Mouse (Mus musculus): Measurements from ENCODE around the gene Grm4. TPM values are rescaled to one million over a fixed set of nuclear protein-coding genes. Genes with fewer than 3 reads are reported as not detected.

Gene Grm4
- not detected in 2 replicates for polyA plus RNA-seq (2012)

- no peak for TF ChIP-seq GATA1 (IDR thresholded peaks at IDR 0.05; ENCODE audit: low read length)
Observed at GRCm38 (mm10) chr17:27521303-27521702, at the start of gene Grm4. Gene Grm4, minus strand, starts transcription at chr17:27521403.

GRCm38 (mm10) chr17:27568228-27568627 lies 47.0 kb upstream of the Grm4 start:
- no peak for TF ChIP-seq GATA1 (IDR thresholded peaks at IDR 0.05; ENCODE audit: low read length)

GRCm38 (mm10) chr17:27565942-27566267 lies 44.7 kb upstream of the Grm4 start:
- no peak for TF ChIP-seq GATA1 (IDR thresholded peaks at IDR 0.05; ENCODE audit: low read length)

GRCm38 (mm10) chr17:27565163-27565941 lies 44.1 kb upstream of the Grm4 start, which contains the start of gene AI413582:
Gene AI413582, minus strand, starts transcription at chr17:27565756.
- TF ChIP-seq GATA1 (IDR thresholded peaks at IDR 0.05; ENCODE audit: low read length) = no peak

- no peak for TF ChIP-seq GATA1 (IDR thresholded peaks at IDR 0.05; ENCODE audit: low read length)
Observed at GRCm38 (mm10) chr17:27564391-27565162, 43.4 kb upstream of the Grm4 start.

- no peak for TF ChIP-seq GATA1 (IDR thresholded peaks at IDR 0.05; ENCODE audit: low read length)
Observed at GRCm38 (mm10) chr17:27563771-27564244, 42.6 kb upstream of the Grm4 start.

- no peak for TF ChIP-seq GATA1 (IDR thresholded peaks at IDR 0.05; ENCODE audit: low read length)
Observed at GRCm38 (mm10) chr17:27561809-27562526, 40.8 kb upstream of the Grm4 start.

GRCm38 (mm10) chr17:27560926-27561480 lies 39.8 kb upstream of the Grm4 start:
- no peak for TF ChIP-seq GATA1 (IDR thresholded peaks at IDR 0.05; ENCODE audit: low read length)

GRCm38 (mm10) chr17:27559596-27559995 lies 38.4 kb upstream of the Grm4 start:
- no peak for TF ChIP-seq GATA1 (IDR thresholded peaks at IDR 0.05; ENCODE audit: low read length)

- no peak for TF ChIP-seq GATA1 (IDR thresholded peaks at IDR 0.05; ENCODE audit: low read length)
Observed at GRCm38 (mm10) chr17:27558845-27559244, 37.6 kb upstream of the Grm4 start.

GRCm38 (mm10) chr17:27557927-27558661 lies 36.9 kb upstream of the Grm4 start:
- no peak for TF ChIP-seq GATA1 (IDR thresholded peaks at IDR 0.05; ENCODE audit: low read length)

GRCm38 (mm10) chr17:27557181-27557926 lies 36.2 kb upstream of the Grm4 start:
- TF ChIP-seq GATA1 (IDR thresholded peaks at IDR 0.05; ENCODE audit: low read length) = no peak

GRCm38 (mm10) chr17:27556315-27557011 lies 35.3 kb upstream of the Grm4 start, which contains the start of gene Hmga1:
Gene Hmga1, plus strand, starts transcription at chr17:27556497.
- no peak for TF ChIP-seq GATA1 (IDR thresholded peaks at IDR 0.05; ENCODE audit: low read length)

Data from G1E-ER4 (cell line).